Mouse (Mus musculus) gonadal fat pad, adult 2 months (tissue): ENCODE data around the gene Tenm2. TPM values are rescaled to one million over a fixed set of nuclear protein-coding genes. Genes with fewer than 3 reads are reported as not detected.

Experiments
- DNase-seq: peaks from one replicate; pipeline ENCODE4 v3.0.0-alpha.2; 2012; ENCODE audit warnings: low read depth
- polyA plus RNA-seq: library from polyadenylated mRNA; depleted of rRNA; stranded (reverse); fragments of >200 nt; gene quantifications from 2 replicates; pipeline ENCODE4 v1.2.3, GENCODE M21; 2012

Gene Tenm2
- polyA plus RNA-seq, 1 experiment, result 1.7 TPM

GRCm38 (mm10) chr11:36277192-36277902, 958.4 kb downstream of the Tenm2 start:
- no peak for DNase-seq

- DNase-seq, result no peak
Measured at GRCm38 (mm10) chr11:36276015-36276414, 959.7 kb downstream of the Tenm2 start.

GRCm38 (mm10) chr11:36272149-36272548, 963.6 kb downstream of the Tenm2 start:
- DNase-seq, result no peak

GRCm38 (mm10) chr11:36269945-36270344, 965.8 kb downstream of the Tenm2 start:
- peak; percentile 51 for DNase-seq

GRCm38 (mm10) chr11:36264776-36265466, 970.8 kb downstream of the Tenm2 start:
- DNase-seq, result no peak

GRCm38 (mm10) chr11:36263840-36264239, 971.9 kb downstream of the Tenm2 start:
- DNase-seq, result no peak

GRCm38 (mm10) chr11:36257187-36257586, 978.6 kb downstream of the Tenm2 start:
- DNase-seq, result no peak

- DNase-seq, result no peak
Measured at GRCm38 (mm10) chr11:36256747-36257146, 979.0 kb downstream of the Tenm2 start.

- no peak for DNase-seq
Measured at GRCm38 (mm10) chr11:36254019-36254418, 981.7 kb downstream of the Tenm2 start.

GRCm38 (mm10) chr11:36250111-36250510, 985.7 kb downstream of the Tenm2 start:
- no peak for DNase-seq

GRCm38 (mm10) chr11:36246152-36246551, 989.6 kb downstream of the Tenm2 start:
- DNase-seq, result no peak

- no peak for DNase-seq
Measured at GRCm38 (mm10) chr11:36244491-36244882, 991.3 kb downstream of the Tenm2 start.

GRCm38 (mm10) chr11:36243747-36244490, 991.8 kb downstream of the Tenm2 start:
- DNase-seq, result no peak

GRCm38 (mm10) chr11:36238890-36239289, 996.9 kb downstream of the Tenm2 start:
- no peak for DNase-seq

GRCm38 (mm10) chr11:36228654-36229053, 1007.1 kb downstream of the Tenm2 start:
- no peak for DNase-seq

GRCm38 (mm10) chr11:36228196-36228595, 1007.6 kb downstream of the Tenm2 start:
- DNase-seq, result no peak

- DNase-seq, result no peak
Measured at GRCm38 (mm10) chr11:36226061-36226460, 1009.7 kb downstream of the Tenm2 start.

- no peak for DNase-seq
Measured at GRCm38 (mm10) chr11:36223716-36224439, 1011.9 kb downstream of the Tenm2 start.

- DNase-seq, result no peak
Measured at GRCm38 (mm10) chr11:36222071-36222470, 1013.7 kb downstream of the Tenm2 start.

GRCm38 (mm10) chr11:36221271-36221975, 1014.3 kb downstream of the Tenm2 start:
- no peak for DNase-seq

- no peak for DNase-seq
Measured at GRCm38 (mm10) chr11:36220651-36221050, 1015.1 kb downstream of the Tenm2 start.
